Mouse (Mus musculus) heart, postnatal 36 days (tissue): ENCODE data around the gene Hnrnpll. TPM values are rescaled to one million over a fixed set of nuclear protein-coding genes. Genes with fewer than 3 reads are reported as not detected.
"Not testable (repeated sequence)": the region's sequence is repeated elsewhere in the genome, so short reads cannot be mapped to it uniquely, and the experiment has no call there.

Experiments used
- DNase-seq, 2 experiments: peaks; one replicate each; pipeline ENCODE4 v3.0.0; 2021 to 2022
- intact Hi-C: fragments of 180-260 bp; cut with DNase I; formaldehyde crosslinking; loops from one replicate; pipeline ENCODE4 v1.15.1; 2025
- total RNA-seq, 2 experiments: library from RNA; stranded (reverse); gene quantifications; 2 replicates each; pipeline ENCODE4 v1.2.3; 2021

Hnrnpll gene
- total RNA-seq, 2 experiments from 2014 or later = 21.0 to 24.5 TPM

DNA sequence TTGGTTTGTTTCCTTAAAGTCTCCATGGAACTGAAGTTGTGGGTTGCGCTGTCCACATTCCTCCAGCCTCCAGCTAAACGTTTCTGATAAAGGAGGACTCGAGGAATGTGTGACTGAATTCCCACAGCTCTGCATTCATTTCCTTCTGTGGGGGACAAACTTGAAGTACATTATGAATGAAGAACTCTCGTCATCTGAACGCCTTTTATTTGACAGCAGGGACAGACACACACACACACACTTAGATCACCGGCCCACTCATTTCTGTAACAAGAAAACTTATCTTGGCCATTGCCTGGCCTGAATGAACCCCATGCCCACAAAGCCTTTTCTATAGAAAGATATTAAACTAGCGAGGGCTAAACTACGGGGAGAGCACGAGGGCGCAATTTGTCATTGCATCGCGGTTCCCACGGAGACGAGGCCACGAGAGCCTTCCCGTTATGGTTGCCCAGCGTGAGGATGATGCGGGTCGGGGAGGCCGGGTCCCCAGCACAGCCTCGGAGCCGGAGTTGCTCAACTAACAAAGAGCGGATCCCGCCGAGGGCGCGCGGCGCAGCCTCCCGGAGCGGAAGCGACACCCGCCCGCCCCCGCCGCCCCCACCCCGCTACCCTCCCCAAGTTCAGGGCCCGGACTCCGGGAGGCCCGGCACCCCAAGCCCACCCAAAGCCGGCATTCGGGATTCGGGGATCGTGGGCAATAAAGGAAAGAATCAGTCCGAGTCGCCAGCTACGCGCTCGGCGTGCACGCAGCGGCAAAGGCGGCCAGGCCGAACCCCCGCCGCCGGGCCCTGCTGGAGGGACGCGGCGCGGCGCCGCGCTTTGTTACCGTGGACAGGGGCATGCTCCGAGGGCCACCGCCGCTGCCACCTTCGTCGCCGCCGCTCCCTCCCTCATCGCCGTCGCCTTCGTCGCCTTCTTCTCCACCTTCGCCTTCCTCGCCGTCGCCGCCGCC is 1.0 kb downstream of the Hnrnpll start:
- intact Hi-C loops = loop anchor here (2.0 kb wide), 1 partner anchor 66 kb away; the partner anchor contains the start of gene Galm

DNA sequence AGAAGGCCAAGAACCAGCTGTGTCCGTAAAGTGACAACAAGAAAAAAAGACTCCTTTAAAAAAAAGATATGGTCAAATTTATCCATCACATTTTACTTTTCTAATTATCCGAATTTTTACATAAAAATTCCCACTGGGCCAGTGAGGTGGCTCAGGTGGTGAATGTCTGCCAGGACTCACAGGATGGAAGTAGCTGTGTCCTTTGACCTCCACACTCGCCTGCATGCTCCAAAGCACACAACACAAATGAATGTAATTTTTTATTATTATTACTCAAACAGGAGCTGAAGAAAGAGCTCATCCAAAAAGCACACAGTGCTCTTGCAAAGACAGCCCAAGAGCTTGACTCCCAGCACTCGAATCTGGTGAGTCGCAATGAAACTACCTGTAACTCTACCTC is 2.0 kb downstream of the Hnrnpll start:
- DNase-seq = no peak
- intact Hi-C loops = loop anchor here (2.0 kb wide), 1 partner anchor 67 kb away; the partner anchor contains the start of gene Galm

More for the DNA sequence above, 1.0 kb downstream of the Hnrnpll start:
- peak; percentile 57 to 61 for DNase-seq

DNA sequence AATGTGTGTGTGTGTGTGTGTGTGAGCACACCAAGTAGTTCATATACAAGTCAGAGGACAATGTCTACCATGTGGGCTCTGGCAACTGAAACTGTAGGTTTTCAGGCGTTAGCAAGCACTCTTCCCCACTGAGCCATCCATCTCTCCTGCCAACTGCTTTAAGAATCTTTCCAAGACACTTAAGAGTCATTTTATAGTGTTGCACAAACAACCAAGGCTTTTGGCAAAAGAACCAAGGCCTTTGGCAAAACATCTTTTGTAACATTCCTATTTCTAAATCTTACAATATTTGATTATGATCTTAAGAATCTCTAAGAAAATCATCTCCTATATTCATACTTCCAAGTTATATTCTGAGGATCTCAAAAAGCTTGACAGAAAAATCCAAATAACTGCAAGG is 2.4 kb downstream of the Hnrnpll start:
- intact Hi-C loops = loop anchor here (2.0 kb wide), 1 partner anchor 67 kb away; the partner anchor contains the start of gene Galm

DNA sequence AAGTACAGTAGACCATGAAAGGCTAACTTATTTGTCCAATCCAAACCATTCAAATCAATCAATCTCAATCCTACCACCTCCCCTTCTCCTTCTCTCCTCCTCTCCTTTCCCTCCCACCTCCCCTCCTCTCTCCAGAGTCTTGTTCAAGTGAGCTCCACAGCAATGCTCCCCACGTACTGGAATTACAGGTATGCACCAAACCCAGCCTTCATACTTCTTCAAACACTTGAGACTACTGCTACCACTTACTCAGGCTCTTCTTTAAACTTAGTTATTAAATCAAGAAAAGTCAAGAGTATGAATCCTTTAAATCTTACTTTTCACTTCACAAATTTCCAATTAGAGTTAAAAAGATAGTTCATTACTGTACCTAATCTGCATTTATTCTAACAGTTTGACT is 3.6 kb downstream of the Hnrnpll start:
- intact Hi-C loops = no loop called here

More for the DNA sequence above, 2.4 kb downstream of the Hnrnpll start:
- no peak for DNase-seq

DNA sequence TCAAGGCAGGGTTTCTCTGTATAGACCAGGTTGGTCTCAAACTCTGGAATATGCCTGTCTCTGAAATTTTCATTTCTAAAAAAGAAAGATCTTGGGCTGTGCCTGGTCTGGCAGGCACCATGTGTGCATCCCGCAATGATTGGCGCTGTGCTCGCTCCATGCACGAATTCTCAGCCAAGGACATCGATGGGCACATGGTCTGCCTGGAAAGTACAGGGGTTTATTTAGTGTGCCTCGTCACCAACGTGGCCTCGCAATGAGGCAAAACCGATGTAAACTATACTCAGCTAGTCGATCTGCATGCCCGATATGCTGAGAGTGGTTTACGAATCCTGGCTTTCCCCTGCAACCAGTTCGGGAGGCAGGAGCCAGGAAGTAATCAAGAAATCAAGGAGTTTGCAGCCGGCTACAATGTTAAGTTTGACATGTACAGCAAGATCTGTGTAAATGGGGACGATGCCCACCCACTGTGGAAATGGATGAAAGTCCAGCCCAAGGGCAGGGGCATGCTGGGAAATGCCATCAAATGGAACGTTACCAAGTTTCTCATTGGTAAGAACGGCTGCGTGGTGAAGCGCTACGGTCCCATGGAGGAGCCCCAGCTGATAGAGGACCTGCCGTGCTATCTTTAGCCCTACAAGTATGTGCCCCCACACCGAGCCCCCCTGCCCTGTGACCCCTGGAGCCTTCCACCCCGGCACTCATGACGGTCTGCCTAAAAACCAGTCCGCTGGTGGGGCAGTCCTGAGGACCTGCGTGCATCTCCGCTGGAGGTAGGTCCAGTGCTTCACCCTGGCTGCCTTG is 8.0 kb downstream of the Hnrnpll start:
- intact Hi-C loops = no loop called here
- DNase-seq = peak; percentile 15 to 25

More for the DNA sequence above, 3.6 kb downstream of the Hnrnpll start:
- DNase-seq = no peak

DNA sequence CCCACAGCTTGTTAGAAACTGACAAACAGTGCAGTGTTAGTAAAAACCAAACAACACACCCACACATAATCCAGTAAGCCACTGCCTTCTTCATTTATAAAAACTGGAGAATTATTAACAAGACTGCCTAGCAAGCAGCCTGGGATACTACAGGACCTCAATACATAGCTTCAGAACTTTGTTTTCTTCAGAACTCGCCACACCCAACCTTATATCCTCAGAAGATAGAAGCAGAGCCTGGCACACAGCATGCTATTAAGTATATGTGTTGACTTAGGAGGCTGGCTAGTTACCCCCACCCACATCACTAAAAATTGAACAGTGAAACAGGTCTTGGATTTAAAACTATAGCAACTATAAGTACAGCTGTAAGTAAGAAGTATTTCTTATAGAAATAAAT is 10.5 kb downstream of the Hnrnpll start:
- no peak for DNase-seq
- intact Hi-C loops = no loop called here

DNA sequence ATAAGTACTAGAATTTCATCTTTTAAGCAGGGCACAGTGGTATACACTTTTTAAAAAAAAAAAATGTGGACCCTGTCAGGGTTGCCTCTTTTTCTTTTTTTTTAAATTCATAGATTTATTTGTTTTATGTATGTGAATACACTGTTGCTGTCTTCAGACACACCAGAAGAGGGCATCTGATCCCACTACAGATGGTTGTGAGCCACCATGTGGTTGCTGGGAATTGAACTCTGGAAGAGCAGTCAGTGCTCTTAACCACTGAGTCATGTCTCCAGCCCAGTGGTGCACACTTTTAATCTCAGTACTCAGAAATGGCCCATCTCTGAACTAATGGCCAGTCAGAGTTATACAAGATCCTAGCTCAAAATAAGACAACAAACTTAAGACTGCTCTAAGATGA is 12.8 kb downstream of the Hnrnpll start:
- DNase-seq, intact Hi-C loops: not testable (repeated sequence)

DNA sequence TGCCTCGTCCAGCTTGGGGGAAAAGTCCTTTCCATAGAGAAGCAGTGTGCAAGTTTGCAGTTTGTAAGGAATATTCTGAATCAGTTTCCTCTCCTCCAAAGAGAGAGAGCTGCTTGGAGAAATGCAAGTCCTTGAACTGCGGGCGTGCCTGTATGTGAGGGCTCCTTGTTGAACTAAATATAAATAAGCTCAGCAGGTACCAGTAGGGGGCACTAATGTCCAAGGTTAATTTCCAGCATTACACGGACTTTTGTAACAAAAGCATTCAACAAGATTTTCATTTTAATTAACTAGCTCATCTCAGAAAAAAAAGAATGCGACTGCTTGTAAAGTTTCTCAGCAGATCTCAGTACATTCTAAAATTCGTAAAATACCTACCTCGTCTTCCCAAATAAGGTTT is 13.9 kb downstream of the Hnrnpll start:
- intact Hi-C loops = loop anchor here (1.0 kb wide), 1 partner anchor 132 kb away; no protein-coding TSS in a partner anchor
- DNase-seq = peak; percentile 67 to 68

DNA sequence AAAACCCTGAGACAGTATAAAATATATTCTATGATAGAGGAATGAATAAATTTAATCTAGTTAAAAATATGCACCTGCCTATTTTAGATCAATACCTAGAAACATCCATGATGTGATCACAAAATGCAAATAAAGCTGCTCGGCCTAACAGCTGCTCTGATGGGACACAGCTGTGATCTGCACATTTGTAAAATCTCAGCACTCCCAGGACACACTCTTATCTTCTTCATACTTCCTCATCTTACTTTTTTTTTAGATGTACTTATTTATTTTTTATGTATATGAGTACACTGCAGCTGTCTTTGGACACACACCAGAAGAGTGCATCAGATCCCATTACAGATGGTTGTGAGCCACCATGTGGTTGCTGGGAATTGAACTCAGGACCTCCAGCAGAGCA is 20.4 kb downstream of the Hnrnpll start:
- no peak for DNase-seq
- intact Hi-C loops = no loop called here

DNA sequence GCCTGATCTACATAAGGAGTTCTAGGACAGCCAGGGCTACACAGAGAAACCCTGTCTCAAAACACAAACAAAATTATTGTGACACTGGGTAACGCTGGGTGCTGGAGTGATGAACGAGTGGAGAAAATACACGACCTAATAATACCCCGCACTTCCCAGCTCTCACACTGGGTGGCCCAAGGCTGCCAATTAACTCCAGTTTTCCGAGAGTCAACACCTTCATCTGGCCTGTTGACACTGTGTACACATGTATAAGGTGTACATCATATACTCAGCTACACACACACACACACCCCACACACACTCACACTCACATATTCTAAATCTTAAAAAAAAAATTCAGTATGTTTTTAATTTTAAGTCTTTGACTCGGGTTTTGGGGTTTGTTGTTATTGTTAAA is 33.5 kb downstream of the Hnrnpll start:
- DNase-seq = no peak
- intact Hi-C loops = no loop called here

DNA sequence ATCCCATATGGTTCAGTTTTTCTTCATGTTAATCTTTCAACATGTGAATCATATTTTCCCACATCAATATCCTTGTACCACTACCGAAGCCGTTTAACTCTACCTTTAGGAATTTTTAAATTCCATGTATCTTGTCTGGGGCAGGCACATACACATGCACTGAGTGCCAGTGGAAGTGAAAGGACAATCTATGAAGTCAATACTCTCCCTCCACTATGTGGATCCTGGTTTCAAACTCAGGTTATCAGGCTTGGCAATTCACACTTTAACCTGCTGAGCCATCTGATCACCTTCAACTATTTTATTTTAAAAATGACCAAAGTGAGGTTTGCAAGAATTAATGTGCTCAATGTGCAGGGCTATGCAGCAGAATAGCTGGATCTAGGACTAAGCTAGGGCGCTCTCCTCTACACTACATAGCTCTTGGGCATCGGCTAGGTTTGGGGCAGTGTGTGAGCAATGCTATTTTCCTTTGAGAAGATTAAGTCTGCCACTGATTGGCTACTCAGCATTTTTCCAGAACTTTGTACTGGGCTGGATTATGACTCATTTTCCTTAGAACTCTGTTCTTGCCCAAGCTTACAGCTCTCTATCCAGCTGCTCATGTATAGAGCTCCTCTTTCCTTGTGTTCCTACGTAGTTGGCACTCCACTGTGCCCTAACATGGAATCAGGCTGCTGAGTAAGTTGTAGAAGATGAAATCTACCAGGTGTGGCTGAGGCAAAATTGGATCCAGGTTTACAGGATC is 35.8 kb downstream of the Hnrnpll start:
- intact Hi-C loops = no loop called here
- DNase-seq = no peak

DNA sequence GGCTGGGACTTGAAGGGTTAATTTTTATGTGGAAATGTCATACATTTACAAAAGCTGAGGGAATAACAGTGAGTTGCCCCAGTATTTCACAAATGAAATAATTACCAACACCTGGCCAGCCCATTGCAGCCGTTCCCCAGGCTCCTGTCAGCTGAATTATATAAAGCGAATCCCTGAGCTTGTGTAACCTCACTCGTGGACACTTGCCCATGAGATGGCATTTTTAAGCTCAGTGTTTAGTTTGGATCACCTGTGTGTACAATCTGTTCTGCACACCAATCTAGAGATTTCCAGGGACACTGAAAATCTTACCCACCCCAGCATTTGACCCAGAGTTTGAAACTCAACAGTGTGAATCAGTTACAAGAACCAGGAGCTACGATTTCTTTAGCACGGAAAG is 40.0 kb downstream of the Hnrnpll start:
- intact Hi-C loops = no loop called here
- no peak for DNase-seq

DNA sequence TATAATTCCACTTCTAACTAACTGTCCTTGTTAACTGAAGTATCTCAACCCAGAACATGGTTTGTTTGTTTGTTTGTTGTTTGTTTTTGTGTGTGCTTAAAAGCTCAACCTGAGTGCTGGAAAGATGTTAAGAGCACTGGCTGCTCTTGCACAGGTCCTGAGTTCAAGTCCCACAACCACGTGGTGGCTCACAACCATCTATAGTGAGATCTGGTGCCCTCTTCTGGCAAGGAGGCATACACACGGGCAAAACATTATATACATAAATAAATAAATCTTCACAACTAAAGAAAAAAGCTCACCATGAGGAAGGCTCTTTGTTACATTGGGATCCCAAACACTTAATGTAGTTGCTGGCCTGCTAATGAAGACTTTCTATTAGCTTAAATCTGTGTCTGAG is 41.6 kb downstream of the Hnrnpll start:
- no peak for DNase-seq
- intact Hi-C loops = no loop called here

DNA sequence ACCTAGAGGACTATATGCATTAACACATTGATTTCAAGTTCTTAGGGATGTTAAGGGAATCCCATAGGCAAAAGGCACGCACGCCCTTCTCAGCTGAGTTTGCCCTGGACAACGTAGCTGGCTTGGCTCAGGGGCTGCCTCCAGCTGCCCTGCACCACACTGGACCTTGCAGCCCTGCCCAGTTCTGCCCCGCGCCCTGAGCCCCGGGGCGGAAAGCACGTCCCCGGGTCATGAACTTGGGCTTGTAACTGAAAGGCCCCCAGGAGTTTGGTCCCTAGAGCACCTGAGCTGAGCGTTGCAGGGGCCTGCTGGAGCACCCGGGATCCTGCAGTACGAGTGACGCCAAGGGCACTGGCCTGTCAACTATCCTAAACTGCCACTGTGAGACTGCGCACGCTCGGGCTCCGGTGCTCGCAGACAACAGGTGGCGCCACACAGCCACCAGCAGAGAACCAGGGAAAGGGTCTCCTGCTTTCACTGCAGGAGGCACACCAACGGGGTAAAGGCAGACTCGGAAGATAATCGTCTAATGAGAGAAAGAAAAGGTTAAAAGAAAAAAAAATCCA is 43.1 kb downstream of the Hnrnpll start:
- intact Hi-C loops = loop anchor here (5.0 kb wide), 1 partner anchor 157 kb away; no protein-coding TSS in a partner anchor
- DNase-seq = peak in 1 of 2 experiments; percentile 30

DNA sequence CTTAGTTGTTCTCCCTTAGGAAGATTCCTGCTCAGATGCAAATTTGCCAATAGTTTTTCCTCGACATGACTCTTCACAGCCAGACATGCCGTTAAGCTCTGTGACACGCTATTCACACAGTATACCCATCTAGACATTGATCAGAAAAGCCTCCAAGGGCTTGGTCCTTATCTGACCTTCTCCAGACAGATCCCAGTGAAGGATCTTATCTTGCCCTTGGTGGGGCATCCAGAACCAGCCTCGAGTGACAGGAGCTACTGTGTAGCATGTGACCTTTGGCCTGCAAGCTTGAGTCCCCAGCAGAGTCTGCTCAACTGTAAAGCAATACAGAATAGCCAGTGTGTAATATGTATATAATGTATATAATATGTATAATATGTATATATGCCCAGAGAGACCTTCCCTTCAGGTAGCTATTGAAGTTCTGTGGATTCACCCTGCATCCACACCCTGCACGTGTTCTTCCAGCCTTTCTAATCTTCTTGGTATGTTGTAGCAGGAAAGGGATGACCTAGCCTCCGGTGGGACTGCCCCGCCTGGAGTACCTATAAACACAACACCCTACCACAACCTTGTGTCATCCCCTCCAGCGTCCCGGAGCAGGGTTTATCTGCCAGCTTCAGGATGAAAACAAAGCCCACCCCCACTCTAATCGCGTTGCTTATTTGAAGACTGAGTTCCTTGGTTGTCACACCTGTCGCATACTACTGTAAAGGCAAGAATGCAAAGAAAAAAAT is 43.7 kb downstream of the Hnrnpll start:
- DNase-seq = no peak
- intact Hi-C loops = loop anchor here (5.0 kb wide), 1 partner anchor 156 kb away; no protein-coding TSS in a partner anchor

DNA sequence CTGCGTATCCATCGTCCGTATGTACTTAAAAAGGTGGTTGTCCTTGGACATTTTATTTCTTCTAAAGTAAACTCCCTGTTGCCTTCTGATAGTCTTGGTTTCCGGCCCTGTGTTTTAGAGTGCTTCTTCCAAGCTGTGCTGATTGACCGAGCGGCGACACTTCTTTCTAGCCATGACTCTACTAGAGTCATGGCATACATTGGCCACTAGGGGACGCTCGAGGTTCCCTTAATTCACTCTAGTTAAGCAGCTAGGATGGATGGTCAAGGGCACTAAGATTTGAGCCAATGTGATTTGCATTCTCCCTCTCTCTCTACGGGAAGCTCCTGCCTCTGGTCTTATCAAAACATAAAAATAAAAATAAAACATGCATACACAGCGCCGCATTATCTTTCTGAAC is 44.7 kb downstream of the Hnrnpll start:
- DNase-seq = peak; percentile 61 to 67

DNA sequence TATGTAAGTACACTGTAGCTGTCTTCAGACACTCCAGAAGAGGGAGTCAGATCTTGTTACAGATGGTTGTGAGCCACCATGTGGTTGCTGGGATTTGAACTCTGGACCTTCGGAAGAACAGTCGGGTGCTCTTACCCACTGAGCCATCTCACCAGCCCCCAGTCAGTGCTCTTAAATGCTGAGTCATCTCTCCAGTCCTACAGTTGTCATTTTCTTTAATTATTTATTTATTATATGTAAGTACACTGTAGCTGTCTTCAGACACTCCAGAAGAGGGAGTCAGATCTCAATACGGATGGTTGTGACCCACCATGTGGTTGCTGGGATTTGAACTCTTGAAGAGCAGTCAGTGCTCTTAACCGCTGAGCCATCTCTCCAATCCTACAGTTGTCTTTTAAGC is 45.7 kb downstream of the Hnrnpll start:
- DNase-seq = not testable (repeated sequence)
- intact Hi-C loops = loop anchor here (5.0 kb wide), 1 partner anchor 154 kb away; no protein-coding TSS in a partner anchor

More for the DNA sequence above, 44.7 kb downstream of the Hnrnpll start:
- intact Hi-C loops = loop anchor here (5.0 kb wide), 1 partner anchor 155 kb away; no protein-coding TSS in a partner anchor

DNA sequence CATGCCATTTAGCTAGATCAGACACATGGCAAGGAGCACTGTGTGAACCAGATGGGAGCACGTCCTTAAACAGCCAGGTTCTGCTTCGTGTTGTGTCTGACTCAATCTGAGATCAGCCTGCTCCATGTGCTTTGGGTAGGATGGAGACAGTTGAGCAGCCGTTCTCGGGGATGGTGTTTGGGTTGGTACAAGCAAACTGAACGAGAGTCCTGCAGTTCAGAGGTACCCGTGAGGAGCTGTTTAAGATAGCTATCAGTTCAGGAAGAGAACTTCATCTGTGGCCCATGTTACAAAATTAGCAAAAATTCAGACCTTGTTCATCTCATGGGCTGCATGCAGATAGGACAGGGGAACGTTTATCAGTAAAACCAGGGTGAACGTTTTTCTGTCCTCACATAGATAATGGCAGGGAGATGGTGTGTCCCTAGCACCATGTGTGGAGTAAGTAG is 47.7 kb downstream of the Hnrnpll start:
- intact Hi-C loops = no loop called here
- no peak for DNase-seq

DNA sequence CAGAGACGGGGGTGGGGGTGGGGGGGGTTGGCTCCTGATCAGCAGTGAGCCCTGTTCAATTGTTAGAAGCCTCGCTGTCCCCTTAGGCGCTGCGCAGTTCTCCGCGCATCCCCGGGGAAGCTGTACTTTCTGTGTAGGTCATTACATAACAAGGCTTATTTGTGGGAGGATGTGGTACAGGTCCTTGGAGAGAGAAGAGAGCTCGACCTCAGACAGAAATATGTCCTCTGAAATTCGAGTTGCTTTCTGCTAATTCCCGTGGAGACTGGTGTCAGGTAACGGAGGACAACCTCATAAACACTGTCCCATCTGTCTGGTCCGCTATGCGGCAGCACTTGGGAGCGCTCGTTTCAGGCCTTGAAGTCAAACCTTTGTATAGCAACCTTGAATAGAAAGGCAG is 52.2 kb downstream of the Hnrnpll start:
- no peak for DNase-seq
- intact Hi-C loops = loop anchor here (5.0 kb wide), 1 partner anchor 113 kb away; the partner anchor contains the start of gene Atl2
